Mouse (Mus musculus) urinary bladder, postnatal 36 days (tissue): ENCODE results near the gene Trim25.
A peak's percentile ranks its signal among the peaks of the same experiment; 100 is the strongest.
"Not testable (repeated sequence)": the region's sequence is repeated elsewhere in the genome, so short reads cannot be mapped to it uniquely, and the experiment has no call there.

Source experiments
- DNase-seq, 2 experiments: peaks; one replicate each; pipeline ENCODE4 v3.0.0; 2022; ENCODE audit warnings: low spot score in 2 of 2, mixed read lengths in 1 of 2

The Trim25 gene

GRCm38 (mm10) chr11:88994492-88994891 lies 4.7 kb upstream of the Trim25 start:
- no peak for DNase-seq

- no peak for DNase-seq
These were observed 3.6 kb upstream of the Trim25 start for GRCm38 (mm10) chr11:88995616-88996015.

GRCm38 (mm10) chr11:88996427-88996826 lies 2.7 kb upstream of the Trim25 start:
- peak in 1 of 2 experiments; percentile 49 for DNase-seq

- not testable (repeated sequence) for DNase-seq
These were observed 1.8 kb upstream of the Trim25 start for GRCm38 (mm10) chr11:88997343-88997742.

- DNase-seq, result no peak
These were observed 770 bp upstream of the Trim25 start for GRCm38 (mm10) chr11:88998406-88998805.

DNA sequence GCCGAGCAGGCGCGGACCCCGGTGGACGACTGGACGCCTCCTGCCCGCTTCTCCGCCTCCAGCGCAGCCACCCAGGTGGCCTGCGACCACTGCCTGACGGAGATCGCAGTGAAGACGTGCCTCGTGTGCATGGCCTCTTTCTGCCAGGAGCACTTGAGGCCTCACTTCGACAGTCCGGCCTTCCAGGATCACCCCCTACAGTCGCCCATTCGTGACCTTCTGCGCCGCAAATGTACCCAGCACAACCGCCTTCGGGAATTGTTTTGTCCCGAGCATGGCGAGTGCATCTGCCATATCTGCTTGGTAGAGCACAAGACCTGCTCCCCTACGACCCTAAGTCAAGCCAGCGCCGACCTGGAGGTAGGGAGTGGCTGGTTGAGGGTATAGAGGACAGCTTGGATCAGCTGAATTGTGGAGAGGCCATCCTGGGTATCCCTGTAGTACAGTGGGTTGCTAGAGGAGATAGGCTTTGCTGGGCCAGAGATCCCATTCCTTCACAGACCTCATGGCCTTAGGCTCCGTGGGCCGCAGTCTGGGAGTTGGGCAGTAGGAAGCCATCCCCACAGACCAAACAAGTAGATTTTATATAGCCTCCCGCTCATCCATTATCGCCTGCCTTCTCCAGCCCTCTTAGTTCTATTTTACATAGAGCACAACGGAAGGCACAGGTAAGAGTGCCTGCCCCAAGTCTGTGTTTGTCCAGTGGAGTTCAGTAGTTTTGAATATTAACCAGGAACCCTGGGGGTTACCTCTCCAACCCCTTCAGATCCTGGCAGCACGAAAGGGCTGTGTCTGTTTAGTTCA lies 749 bp downstream of the Trim25 start:
- peak in 1 of 2 experiments; percentile 28 for DNase-seq

- no peak for DNase-seq
These were observed 1.3 kb downstream of the Trim25 start for GRCm38 (mm10) chr11:89000527-89000819.

DNA sequence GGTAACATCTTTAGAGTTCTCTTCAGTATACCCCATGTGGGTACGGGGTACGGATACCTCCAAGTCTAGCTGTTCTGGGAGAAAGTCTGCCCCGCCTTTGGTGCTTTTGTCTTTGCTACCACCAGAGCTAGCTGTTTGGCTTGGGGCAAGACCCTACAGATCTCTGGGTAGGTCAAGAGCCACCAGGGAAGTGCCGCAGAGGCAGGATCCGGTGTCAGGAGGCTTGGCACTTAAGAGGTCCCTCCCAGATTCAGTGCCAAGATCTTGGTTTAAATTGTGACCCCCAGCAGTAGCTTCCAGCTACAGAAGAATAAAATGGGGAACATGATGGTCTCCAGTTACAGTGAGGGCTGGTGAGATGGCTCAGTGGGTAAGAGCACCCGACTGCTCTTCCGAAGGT lies 2.4 kb downstream of the Trim25 start:
- DNase-seq, result no peak

- no peak for DNase-seq
These were observed 2.9 kb downstream of the Trim25 start for GRCm38 (mm10) chr11:89002068-89002467.

GRCm38 (mm10) chr11:89002621-89003020 lies 3.4 kb downstream of the Trim25 start:
- no peak for DNase-seq

DNA sequence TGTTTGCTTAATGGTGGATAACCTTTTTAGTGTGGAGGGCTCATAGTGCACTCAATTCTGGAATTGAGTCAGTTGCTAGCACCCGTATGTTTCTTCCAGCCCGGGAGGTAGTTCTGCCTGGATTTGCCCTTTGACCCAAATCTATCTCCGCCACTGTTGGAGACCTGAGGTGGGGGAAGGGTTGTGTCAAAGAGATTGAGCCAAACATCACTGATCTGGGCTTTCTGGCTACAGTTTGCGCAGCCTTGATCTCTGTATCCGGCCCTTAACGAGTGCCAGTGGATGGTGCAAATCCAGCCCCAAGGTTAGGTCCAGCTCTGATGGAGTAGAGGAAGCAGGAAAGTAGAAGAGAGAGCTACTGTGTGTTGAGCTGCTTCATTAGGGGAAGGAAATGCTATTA lies 3.9 kb downstream of the Trim25 start:
- no peak for DNase-seq

DNA sequence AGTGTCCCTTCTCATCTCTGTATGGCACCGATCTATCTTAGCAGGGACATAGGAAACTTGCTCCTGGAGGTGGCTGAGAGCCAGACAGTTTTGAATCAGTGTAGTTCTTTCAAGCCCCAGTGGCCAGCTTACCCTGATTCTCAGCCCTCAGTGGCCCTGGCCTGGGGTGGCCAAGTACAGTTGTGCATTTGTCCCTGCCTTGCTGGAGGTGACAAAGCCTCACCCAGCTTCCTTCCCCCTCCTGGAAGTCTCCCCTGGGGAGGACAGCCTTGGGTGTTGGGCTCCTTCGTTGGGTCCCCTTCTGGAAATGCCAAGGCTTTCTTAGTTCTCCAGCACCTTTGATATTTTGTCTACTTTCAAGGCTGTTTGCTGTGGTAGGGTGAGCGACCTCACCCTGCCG lies 4.5 kb downstream of the Trim25 start:
- no peak for DNase-seq

DNA sequence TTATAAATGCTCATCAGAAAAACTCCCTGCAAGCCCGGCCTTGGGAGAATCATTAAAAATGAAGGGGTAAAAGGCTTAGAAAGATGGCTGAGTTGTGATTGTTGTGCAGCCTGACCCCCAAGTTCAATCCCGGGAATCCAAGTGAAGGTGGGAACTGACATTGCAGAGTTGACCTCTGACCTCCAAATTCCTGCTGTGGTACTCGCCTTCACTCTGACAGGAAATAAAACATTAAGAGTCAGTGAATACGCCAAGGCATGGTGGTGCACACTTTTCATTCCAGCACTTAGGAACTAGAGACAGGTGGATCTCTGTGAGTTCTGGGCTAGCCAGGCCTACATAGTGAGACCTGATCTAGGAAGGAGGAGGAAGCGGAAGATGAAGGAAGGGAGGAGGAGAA lies 6.3 kb downstream of the Trim25 start:
- no peak for DNase-seq

GRCm38 (mm10) chr11:89006404-89006803 lies 7.2 kb downstream of the Trim25 start:
- DNase-seq, result no peak

- no peak for DNase-seq
These were observed 8.4 kb downstream of the Trim25 start for GRCm38 (mm10) chr11:89007582-89007981.

GRCm38 (mm10) chr11:89009066-89009465 lies 9.9 kb downstream of the Trim25 start:
- no peak for DNase-seq

DNA sequence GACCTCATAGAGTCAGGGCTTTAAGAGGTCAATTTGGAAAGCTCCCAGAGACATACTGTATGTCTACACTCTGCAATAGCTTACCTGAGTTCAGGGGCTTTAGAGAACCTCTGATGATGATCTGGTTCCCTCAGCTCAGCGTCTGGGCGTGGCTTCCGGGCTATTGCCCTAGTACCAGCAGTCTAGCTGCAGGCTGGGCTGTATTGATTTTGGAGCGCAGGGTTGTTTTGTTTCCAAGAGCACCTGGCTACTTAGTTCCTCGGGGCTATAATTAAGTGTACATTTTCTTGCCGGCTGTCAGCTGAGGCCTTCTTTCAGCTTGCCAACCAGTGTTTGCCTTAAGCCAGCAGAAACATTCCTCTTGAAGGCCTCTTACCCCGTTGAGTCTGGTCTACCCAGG lies 10.3 kb downstream of the Trim25 start:
- DNase-seq, result no peak

- DNase-seq, result no peak
These were observed 13.1 kb downstream of the Trim25 start for GRCm38 (mm10) chr11:89012241-89012640.

DNA sequence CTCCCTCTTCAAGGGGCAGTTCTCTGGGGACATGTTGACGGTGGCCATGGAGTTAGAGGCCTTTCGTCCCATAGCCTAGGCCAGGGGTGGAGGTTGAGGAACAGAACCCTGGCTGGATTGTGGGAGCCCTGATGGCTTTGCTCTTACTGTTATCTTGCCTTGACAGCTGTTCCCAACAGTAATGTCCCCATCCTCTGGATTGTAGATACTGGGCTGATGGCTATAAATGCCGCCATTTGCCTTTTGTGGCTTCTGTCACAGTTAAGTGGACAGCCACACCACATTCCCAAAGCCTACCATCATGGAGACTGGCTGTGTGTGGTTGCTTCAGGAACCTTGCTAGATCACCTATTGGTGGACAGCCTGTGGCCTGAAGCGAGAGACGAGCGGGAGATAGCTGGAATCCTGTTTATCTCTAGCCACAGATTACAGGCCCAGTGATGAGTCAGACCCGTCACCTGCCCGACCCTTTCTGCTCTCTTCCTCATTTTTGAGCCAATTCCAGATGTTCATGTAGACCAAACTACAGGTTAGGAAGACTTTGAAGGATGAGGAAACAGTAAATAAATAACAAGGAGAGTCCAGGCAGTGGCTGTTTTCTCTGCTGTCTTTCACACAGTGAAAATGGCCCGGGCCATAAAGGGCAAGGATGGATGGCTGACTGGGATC lies 18.5 kb downstream of the Trim25 start:
- DNase-seq, result no peak

DNA sequence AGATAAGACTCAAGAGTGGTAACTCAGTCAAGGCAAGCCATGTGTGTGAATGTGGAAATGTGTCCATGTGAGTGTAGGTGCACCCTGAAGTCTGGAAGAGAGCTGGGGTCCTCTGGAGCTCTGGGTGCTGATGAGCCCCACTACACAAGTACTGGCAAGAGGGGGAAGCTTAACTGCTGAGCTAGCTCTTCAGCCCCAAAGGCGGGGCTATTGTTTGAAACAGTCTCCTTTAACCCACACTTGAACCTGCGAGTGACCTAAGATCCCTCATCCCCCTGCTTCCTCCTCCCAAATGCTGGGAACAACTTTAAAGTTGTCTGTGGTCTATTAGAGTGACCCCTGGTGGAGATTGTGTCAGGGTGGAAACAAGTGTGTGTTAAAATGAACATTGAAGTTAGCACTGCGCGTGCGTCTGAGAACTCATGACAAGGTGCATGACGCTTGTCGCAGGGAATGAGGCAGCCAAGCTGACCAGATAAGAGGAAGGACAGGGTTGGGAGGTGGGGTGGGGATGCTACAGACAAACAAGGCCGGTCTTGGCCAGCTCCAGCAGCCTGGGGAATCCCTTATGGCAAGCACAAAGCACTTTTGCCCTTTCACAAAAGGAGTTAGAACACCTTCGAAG lies 21.6 kb downstream of the Trim25 start:
- no peak for DNase-seq

DNA sequence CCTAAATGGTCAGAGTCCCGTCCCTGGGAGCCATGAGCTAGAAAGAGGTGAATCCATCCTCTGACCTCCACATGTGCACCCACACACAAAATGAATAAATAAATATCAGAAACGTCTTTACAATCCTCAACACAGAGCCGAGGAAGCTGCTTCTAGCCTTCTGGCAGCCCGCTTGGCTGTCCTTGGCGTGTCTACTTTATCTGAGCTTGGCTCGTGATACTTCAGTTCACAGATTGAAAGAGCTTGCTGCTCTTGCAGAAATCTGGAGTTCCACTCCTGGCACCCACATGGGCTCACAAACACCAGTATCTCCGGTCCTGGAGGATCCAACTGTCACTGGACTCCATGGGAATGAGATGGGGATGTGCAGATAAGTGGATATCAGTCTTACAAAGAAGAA lies 22.5 kb downstream of the Trim25 start:
- DNase-seq, result no peak

DNA sequence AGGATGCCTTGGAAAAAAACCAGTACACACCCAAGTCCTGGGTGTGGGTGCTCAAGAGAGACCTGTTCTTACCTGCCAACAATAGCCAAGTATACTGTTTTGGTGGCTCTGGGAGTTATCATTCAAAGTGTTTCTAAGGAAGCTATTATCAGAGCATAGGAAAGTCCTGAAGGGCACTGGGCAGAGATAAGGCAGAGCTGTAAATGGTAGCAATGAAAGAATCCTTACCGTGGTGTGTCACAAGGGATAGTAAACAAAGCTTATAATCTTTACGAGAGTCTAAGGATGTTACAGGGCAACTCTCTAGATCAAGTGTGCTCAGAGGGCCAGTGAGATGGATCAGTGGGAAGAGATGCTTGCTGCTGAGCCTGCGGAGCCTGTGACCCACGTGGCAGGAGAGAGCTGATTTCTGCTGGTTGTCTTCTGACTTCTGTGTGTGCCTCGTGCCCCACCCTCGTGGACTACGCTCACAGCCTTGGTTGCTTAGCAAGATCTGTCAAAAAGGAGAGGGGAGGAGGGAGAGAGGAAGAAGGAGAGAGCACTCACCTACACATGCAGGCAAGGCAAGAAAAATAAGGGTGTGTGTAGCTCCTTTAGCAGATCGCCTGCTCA lies 23.1 kb downstream of the Trim25 start:
- no peak for DNase-seq

- DNase-seq, result no peak
These were observed 24.3 kb downstream of the Trim25 start for GRCm38 (mm10) chr11:89023477-89023876.
